Mouse (Mus musculus): ENCODE results near the gene Gstm3.

DNA sequence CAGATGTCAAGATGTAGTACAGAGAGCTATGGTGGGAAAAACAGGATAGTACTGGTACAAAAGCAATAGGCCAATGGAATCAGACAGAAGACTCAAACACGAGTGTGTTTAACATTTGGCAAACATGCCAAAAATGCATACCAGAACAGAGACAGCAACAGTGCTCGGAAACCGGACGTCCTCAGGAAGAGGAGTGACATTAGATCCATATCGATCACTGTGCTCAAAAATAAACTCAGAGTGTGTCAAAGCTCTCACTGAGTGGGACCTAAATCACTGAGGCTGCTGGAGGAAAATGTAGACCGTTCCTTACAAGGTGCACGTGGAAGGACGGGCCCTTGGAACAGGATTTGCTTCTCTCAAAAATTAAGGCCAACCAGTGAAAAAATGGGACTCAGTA lies 32.9 kb upstream of the Gstm3 start:
- TF ChIP-seq GATA1 (IDR thresholded peaks at IDR 0.05; ENCODE audit: low read length) (no peak), TAL1 (IDR thresholded peaks at IDR 0.05; ENCODE audit: low read length) (no peak)

Measured in erythroblast, embryonic 14.5 days (primary cell).